Mouse (Mus musculus): Measurements from ENCODE around the gene Epha2. TPM values are rescaled to one million over a fixed set of nuclear protein-coding genes. Genes with fewer than 3 reads are reported as not detected.
A peak's percentile ranks its signal among the peaks of the same experiment; 100 is the strongest.

Gene Epha2
- polyA plus RNA-seq, 1 experiment from 2014 or later, result 7.1 TPM

DNA sequence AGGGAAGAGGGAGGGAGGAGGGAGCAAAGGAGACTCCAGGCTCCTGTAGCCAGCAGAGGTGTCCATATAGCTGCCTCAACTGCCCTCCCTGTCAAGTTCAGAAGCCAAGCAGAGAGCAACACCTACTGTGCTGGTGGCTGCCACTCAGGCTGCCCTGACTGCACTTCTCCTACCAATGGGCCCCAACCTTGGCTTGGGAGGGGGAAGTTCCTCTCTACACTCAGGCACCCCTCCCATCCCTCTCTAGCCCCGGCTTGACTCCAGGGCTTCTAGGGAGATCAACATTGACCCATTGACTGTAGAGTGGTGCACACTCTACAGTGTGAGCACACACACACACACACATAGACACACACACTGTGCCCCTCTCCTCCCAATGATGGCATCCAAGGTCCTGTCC lies 19.5 kb upstream of the Epha2 start:
- Histone ChIP-seq H3K27me3 (peaks cover 1% of the 10 kb centered on the region), H3K4me1 (peaks cover 85% of the 10 kb centered on the region), H3K27ac (peak overlapping the region; percentile 75), H3K36me3 (no peaks in the 10 kb centered on the region), H3K9me3 (replicated peaks) (no peaks in the 10 kb centered on the region), H3K9ac (no peak overlapping the region), H3K4me2 (0 out of 2 replicates have a peak overlapping the region, but pooled peaks have one; percentile 17), H3K4me3 (replicated peaks) (no peak overlapping the region)
- 26% methylated on average over 1 of the region's 1 CpGs for WGBS
- peak; percentile 24 for ATAC-seq (replicated peaks; ENCODE audit: low FRiP score)

DNA sequence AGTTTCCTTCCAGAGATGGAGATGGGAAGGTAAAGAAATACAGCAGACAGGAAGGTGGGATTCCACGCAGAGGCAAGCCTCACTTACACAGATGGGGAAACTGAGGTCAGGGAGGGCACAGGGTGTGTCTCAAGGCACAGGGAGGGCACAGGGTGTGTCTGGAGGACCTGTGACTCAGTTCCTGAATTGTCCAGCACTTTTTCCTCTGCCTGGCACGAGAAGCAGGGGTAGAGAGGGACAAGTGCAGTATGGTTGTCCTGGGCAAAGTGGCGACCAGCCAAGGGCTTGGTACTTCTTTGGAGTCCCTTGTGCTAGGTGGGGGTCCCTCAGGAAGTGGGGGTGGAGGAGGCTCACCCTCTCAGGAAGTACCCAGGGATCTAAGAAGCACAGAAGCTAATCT lies 19.0 kb upstream of the Epha2 start:
- Histone ChIP-seq H3K36me3 (no peaks in the 10 kb centered on the region), H3K4me2 (no peak overlapping the region), H3K9ac (no peak overlapping the region), H3K9me3 (replicated peaks) (no peaks in the 10 kb centered on the region), H3K4me1 (peaks cover 86% of the 10 kb centered on the region), H3K4me3 (replicated peaks) (no peak overlapping the region), H3K27ac (peak overlapping the region; percentile 75), H3K27me3 (peaks cover 6% of the 10 kb centered on the region)
- no peak for ATAC-seq (replicated peaks; ENCODE audit: low FRiP score)
- WGBS, result 62% methylated on average over 3 of the region's 3 CpGs

DNA sequence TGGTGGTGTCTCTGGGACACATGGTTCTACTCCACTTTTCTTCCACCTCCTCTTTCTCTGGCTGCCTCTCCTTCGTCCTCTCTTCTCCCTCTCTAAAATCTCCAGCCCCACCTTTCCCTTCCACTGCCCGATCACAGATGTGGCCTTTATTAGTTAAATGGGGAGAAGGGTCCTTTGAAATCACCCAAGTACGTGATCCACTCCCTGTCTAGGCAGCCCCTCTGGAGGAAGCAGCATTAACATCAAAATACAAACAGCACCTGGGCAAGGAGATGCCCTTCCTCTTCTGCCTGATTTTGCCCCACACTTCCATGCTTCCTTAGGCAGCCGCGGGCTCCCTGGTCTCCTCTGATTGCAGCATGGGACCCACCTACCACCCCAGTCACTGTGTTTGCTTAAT lies 18.4 kb upstream of the Epha2 start:
- no peaks in the 10 kb centered on the region for H3K36me3 ChIP-seq

DNA sequence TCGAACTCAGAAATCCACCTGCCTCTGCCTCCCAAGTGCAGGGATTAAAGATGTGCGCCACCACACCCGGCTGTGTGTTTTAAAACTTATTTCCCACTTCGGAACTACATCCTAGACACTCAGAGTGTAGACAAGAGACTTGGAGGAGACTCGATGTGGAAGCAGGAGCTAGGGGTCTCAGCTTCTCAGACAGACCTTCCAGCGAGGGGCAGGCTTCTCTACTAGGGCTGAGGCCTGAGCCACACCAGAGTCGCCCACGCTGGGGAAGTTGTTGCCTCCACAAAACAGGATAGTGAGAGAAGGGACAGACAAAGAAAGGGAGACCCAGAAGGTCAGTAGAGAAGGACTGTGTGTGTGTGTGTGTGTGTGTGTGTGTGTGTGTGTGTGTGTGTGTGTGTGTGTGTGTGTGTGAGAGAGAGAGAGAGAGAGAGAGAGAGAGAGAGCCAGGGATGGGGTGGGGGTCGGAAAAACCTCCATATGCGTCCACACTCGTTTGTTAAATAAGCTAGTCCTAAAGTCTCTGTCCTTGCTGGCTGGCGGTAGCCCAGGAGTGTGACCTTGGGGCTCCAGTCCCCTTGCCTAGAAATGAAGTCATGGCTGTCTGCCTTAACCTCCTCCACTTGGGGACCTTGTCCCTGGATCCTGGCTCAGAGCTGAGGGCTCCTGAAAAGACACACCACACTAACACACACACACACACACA lies 17.7 kb upstream of the Epha2 start:
- peaks cover 86% of the 10 kb centered on the region for H3K4me1 ChIP-seq
- ATAC-seq (replicated peaks; ENCODE audit: low FRiP score), result no peak
- no peak overlapping the region for H3K27ac ChIP-seq

More for the DNA sequence above, 18.4 kb upstream of the Epha2 start:
- Histone ChIP-seq H3K9me3 (replicated peaks) (no peaks in the 10 kb centered on the region), H3K4me3 (replicated peaks) (no peak overlapping the region), H3K4me2 (no peak overlapping the region), H3K4me1 (peaks cover 86% of the 10 kb centered on the region), H3K27me3 (peaks cover 10% of the 10 kb centered on the region), H3K27ac (peak overlapping the region; percentile 75; the same call in 1 of the 2 replicates), H3K9ac (no peak overlapping the region)
- 57% methylated on average over 5 of the region's 5 CpGs for WGBS
- no peak for ATAC-seq (replicated peaks; ENCODE audit: low FRiP score)

DNA sequence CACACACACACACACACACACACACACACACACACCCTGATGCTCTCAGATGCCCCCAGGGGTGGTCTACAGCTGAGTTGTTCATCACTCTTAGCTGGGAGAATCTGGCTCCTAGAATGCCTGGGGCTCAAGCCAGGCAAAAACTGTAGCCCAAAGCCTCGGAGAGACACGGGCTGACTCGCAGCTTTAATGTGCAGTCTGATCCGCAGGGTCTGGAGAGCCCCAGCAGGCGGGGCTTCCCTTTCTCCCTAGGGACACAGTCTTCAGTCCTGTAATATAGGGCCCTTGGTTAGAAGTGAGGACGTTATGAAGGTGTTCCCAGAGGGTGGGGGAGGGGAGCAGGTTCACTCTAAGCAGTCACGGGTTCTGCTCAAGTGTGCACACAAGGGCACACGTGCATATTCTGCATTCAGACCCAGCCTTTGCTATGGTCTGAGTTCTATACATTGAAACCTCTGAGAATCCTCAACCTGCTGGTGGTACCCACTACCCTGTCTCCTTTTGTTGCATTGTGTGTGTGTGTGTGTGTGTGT lies 17.1 kb upstream of the Epha2 start:
- no peak for ATAC-seq (replicated peaks; ENCODE audit: low FRiP score)
- WGBS, result 20% methylated on average over 8 of the region's 8 CpGs
- Histone ChIP-seq H3K36me3 (no peaks in the 10 kb centered on the region), H3K4me3 (replicated peaks) (no peak overlapping the region), H3K27me3 (peaks cover 21% of the 10 kb centered on the region), H3K9ac (no peak overlapping the region), H3K9me3 (replicated peaks) (no peaks in the 10 kb centered on the region), H3K27ac (no peak overlapping the region), H3K4me2 (no peak overlapping the region), H3K4me1 (peaks cover 81% of the 10 kb centered on the region)

More for the DNA sequence above, 17.7 kb upstream of the Epha2 start:
- WGBS, result 60% methylated on average over 11 of the region's 12 CpGs
- H3K4me3 ChIP-seq (replicated peaks), result no peak overlapping the region
- no peaks in the 10 kb centered on the region for H3K9me3 ChIP-seq (replicated peaks)
- no peaks in the 10 kb centered on the region for H3K36me3 ChIP-seq
- H3K27me3 ChIP-seq, result peaks cover 17% of the 10 kb centered on the region
- H3K4me2 ChIP-seq, result no peak overlapping the region
- no peak overlapping the region for H3K9ac ChIP-seq

DNA sequence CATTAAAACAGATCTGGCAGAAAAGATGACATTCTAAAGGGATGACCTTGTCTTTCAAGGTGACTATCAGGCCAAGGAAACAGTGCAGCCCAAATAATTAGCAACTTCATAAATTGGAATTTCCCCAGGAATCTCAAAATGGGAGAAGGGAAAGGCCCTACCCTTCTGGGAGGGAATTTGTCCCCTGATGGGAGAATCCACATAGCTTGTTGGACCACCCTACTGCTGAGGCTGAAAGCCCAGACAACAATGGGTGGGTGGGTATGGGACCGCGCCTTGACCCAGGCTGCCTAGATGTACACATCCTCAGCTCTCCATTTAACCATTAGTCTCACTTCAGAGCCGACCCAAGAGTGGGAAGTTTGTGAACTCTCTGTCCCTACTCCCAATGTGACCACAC lies 16.6 kb upstream of the Epha2 start:
- peaks cover 76% of the 10 kb centered on the region for H3K4me1 ChIP-seq
- no peak for ATAC-seq (replicated peaks; ENCODE audit: low FRiP score)
- H3K9ac ChIP-seq, result no peak overlapping the region
- H3K27me3 ChIP-seq, result peaks cover 24% of the 10 kb centered on the region
- H3K36me3 ChIP-seq, result no peaks in the 10 kb centered on the region
- H3K4me2 ChIP-seq, result no peak overlapping the region
- H3K9me3 ChIP-seq (replicated peaks), result no peaks in the 10 kb centered on the region
- H3K4me3 ChIP-seq (replicated peaks), result no peak overlapping the region
- 75% methylated on average over 3 of the region's 3 CpGs for WGBS
- H3K27ac ChIP-seq, result no peak overlapping the region

DNA sequence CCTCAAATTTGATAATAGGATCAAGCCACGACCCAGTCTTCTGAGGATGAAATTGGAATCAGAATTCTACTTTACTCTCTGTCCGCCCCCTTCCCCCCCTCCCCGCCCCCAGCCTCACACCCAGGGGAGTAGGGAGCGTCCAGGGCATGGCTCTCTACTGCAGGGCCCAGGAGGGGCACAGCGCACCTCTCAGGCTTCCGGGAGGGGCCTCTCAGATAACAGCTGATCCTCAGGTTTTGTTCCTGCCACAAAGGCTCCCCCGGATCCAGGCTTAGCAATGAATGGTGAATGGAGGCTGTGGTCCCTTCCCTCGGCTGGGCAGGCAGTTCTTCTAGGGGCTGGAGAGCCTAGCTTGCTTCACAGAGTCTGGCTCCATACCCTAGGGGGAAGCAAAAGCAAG lies 15.9 kb upstream of the Epha2 start:
- no peak for ATAC-seq (replicated peaks; ENCODE audit: low FRiP score)
- WGBS, result 29% methylated on average over 8 of the region's 8 CpGs
- Histone ChIP-seq H3K9ac (no peak overlapping the region), H3K27ac (no peak overlapping the region), H3K4me2 (no peak overlapping the region), H3K27me3 (peaks cover 27% of the 10 kb centered on the region), H3K9me3 (replicated peaks) (no peaks in the 10 kb centered on the region), H3K36me3 (no peaks in the 10 kb centered on the region), H3K4me3 (replicated peaks) (no peak overlapping the region), H3K4me1 (peaks cover 73% of the 10 kb centered on the region)

DNA sequence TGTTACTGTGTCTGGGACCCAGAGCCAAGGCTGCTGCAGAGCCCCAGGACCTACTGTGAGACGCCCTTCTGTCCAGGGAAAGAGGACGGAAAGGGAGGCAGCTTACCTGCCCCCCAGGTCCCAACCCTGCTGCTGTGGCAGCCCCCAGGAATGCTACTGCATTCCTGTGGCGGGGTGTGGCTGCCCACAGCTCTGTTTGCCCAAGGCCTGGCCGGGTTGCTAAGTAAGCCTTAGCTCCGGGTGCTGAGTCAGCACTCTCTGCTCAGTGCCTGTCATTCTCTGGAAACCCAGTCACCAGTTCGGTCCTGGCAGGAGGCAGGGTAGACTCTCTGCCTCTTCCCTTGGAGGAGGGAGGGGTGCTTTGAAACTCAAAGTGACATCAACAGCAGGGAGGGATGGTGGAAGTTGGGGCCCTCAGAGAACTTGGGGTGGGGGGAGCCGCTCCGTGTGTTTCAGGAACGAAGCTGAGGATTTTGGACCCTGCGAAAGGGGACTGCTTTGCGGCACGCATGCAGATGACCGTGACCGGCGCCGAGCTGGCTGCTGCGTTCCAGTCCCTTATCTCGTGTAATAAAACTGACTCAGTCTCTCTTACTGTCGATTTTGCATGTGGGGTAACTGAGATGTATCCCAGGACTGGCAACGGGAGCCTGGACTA lies 14.1 kb upstream of the Epha2 start:
- ATAC-seq (replicated peaks; ENCODE audit: low FRiP score), result peak; percentile 55
- peaks cover 38% of the 10 kb centered on the region for H3K27me3 ChIP-seq
- peak overlapping the region; percentile 3; the same call in 1 of the 2 replicates for H3K4me3 ChIP-seq (replicated peaks)
- no peak overlapping the region; the same call in 1 of the 2 replicates for H3K9ac ChIP-seq
- H3K4me1 ChIP-seq, result peaks cover 64% of the 10 kb centered on the region
- H3K36me3 ChIP-seq, result no peaks in the 10 kb centered on the region
- peak overlapping the region; percentile 49 for H3K4me2 ChIP-seq
- WGBS, result 8% methylated on average over 20 of the region's 20 CpGs
- H3K27ac ChIP-seq, result peak overlapping the region; percentile 51; the same call in 1 of the 2 replicates
- H3K9me3 ChIP-seq (replicated peaks), result no peaks in the 10 kb centered on the region

DNA sequence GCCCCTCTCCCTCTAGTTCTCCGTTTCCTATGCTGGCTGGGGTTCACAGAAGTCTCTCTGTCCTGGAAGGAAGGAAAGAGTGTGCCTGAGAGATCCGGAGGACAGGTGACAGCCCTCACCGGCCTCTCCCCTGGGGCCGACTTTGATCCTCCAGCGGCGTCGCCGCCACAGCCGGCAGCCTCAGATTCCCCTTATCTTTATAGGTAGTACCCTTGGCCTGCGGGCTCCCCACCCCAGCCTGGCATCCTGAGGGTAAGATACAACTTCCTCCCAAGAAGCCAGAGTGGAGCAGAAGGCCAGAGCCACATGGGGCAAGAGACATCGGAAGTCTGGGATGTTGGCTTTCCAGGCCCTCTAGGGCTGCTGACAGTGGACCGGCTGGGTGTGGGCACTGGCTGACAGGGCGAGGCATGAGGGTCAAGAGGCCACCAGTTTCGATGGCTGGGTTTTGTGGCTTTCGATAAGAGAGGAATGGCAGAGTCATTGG lies 13.5 kb upstream of the Epha2 start:
- Histone ChIP-seq H3K9me3 (replicated peaks) (no peaks in the 10 kb centered on the region), H3K9ac (no peak overlapping the region), H3K4me2 (peak overlapping the region; percentile 49), H3K27ac (peak overlapping the region; percentile 51; the same call in 1 of the 2 replicates), H3K36me3 (no peaks in the 10 kb centered on the region), H3K27me3 (peaks cover 44% of the 10 kb centered on the region), H3K4me3 (replicated peaks) (peak overlapping the region; percentile 3; the same call in 1 of the 2 replicates), H3K4me1 (peaks cover 63% of the 10 kb centered on the region)
- WGBS, result 11% methylated on average over 15 of the region's 15 CpGs
- no peak for ATAC-seq (replicated peaks; ENCODE audit: low FRiP score)

DNA sequence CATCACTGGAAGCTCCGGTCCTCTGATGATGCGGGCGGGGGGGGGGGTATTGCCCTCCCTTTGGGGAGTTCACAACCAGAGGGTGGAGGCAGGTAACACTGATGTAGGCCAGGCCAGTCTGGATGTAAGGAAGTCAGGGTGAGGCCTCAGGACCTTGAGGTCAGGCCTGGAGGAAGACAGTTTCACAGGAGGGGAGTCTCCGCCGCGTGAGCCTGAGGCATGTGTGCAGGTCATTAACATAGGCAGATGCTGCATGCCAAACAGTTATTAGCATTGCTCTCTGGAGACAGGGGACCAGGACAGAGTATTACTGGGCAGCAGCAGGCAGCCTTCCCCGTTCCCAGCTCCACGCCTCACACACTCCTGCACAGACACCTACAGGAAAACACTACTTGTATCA lies 12.9 kb upstream of the Epha2 start:
- no peak for ATAC-seq (replicated peaks; ENCODE audit: low FRiP score)
- Histone ChIP-seq H3K4me3 (replicated peaks) (no peak overlapping the region), H3K9ac (no peak overlapping the region), H3K27me3 (peaks cover 50% of the 10 kb centered on the region), H3K36me3 (no peaks in the 10 kb centered on the region), H3K4me1 (peaks cover 62% of the 10 kb centered on the region), H3K4me2 (no peak overlapping the region), H3K27ac (no peak overlapping the region), H3K9me3 (replicated peaks) (no peaks in the 10 kb centered on the region)
- 47% methylated on average over 8 of the region's 8 CpGs for WGBS

DNA sequence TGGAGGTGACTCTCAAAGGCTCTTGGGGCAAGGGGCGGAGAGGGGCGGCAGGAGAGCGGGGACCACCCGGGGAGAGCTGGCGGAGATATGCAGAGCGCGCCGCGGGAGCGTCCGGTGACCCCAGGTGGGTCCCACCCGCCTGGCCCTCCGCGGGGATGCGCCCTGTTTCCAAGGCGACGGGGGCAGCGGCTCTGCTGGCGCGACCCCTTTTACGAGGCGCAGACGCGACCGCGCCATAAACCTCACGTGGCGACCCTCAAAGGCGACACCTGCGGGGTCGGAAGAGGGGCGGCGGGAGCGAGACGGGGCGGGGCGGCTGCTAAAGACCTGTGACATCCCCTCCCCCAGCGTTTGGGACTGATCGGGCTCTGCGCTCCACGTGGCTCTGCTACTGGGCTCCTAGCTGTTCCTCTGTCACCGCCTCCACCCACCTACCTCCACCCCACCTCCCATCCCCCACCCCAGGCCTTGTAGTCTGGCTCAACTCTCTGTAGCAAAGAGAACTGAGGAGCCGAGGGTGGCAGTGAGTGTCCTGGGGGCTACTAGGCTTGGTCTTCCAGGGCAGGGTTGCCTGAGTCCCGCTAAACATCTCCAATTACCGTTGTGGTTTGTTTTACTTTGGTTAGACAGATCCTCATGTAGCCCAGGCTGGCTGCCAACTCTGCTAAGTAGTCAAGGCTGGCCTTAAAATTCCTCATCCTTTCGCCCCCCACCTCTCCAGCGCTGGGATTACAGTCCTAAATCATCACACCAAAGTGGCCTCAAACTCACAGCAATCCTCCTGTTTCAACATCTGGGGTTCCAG lies 9.3 kb upstream of the Epha2 start:
- H3K27me3 ChIP-seq, result peaks cover 58% of the 10 kb centered on the region
- peaks cover 55% of the 10 kb centered on the region for H3K4me1 ChIP-seq
- ATAC-seq (replicated peaks; ENCODE audit: low FRiP score), result 0 out of 2 replicates have a peak, but pooled peaks have one; percentile 14
- H3K27ac ChIP-seq, result no peak overlapping the region
- H3K36me3 ChIP-seq, result no peaks in the 10 kb centered on the region
- 3% methylated on average over 47 of the region's 47 CpGs for WGBS
- no peaks in the 10 kb centered on the region for H3K9me3 ChIP-seq (replicated peaks)
- H3K4me2 ChIP-seq, result peak overlapping the region; percentile 85
- H3K9ac ChIP-seq, result peak overlapping the region; percentile 31; the same call in 1 of the 2 replicates
- peak overlapping the region; percentile 43 for H3K4me3 ChIP-seq (replicated peaks)
